Mouse (Mus musculus) right cerebral cortex, postnatal 10 days (tissue): Measurements from ENCODE around the gene Naf1.

ENCODE experiments used
- DNase-seq, 2 experiments: peaks; one replicate each; pipeline ENCODE4 v3.0.0; 2021; ENCODE audit warnings: low spot score in 2 of 2

Gene Naf1

DNA sequence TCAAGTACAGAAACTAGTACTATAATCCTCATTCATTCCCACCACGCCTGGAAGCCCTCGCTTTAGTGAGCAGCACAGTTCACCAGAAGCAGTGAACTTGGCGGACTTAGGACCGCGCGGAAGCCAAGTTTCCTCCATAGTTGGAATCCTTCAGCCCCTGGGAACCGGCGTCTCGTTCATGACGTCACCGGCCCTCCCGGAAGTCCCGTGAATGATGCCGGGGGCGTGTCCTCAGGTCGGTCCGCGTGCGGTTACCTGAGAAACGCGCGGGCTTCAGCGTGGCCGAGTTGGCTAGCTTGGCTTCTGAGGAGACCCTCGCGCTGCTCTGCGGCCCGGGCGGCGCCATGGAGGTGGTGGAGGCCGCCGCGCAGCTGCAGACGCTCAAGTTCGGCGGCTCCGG is at the start of gene Naf1:
TSS of gene Naf1 (plus strand) at position 195 of the 400 bp plus-strand sequence.
- peak; percentile 97 for DNase-seq

DNA sequence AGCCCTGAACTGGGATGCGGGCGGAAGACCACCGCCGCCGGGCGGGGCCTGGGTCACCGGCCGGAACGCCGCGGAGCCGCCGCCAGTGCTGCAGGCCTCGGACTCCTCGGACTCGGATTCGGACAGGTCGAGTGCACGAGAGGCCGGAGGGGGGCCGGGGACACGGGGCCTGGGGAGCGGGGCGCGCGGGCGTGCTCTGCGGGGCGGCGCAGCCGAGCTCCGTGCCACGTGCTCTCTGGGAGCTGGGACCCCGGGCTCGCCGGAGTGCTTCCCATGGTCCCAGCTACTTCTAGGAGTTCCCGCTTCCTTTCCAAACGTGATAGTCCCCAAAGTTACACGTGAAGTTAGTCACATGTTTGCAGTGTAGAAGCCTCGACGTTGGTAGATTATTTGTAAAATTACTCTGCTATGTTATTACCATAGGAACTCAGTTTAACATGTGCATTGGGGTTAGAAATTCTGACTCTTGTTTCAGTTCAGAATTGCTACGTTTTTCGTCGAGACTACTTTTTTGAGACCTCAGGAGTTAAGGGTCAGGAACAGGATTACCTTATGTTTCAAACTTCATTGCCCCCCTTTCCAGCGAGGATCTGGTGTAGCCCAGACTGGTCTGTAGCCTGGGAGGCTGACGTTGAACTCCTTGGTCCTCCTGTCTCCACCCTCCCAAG is 1.0 kb downstream of the Naf1 start:
- peak; percentile 36 to 46 for DNase-seq

- no peak for DNase-seq
Observed at GRCm38 (mm10) chr8:66861589-66862500, 1.8 kb downstream of the Naf1 start.

- DNase-seq, result no peak
Observed at GRCm38 (mm10) chr8:66863761-66864160, 3.7 kb downstream of the Naf1 start.

- DNase-seq, result no peak
Observed at GRCm38 (mm10) chr8:66865120-66865519, 5.1 kb downstream of the Naf1 start.

DNA sequence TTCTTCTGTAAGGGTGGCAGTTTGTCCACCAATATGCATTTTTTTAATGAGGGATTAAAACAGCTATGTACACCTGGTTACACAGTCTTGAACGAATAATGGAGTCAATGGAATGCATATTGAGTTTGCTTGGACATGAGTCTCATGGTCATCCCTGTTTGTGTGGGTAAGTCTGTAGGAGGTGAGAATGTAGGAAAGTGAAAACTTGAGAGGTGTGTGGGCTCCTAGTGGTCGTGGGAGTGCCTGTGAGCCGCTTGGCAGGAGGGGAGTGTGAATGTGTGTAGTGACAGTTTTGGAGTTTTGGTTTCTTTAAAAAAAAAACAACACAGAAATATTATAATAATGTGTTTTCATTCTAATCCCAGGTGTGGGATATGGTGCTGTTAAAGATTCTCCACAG is 7.7 kb downstream of the Naf1 start:
- no peak for DNase-seq

- no peak for DNase-seq
Observed at GRCm38 (mm10) chr8:66869211-66869932, 9.4 kb downstream of the Naf1 start.

- no peak for DNase-seq
Observed at GRCm38 (mm10) chr8:66883866-66884265, 23.8 kb downstream of the Naf1 start.

DNA sequence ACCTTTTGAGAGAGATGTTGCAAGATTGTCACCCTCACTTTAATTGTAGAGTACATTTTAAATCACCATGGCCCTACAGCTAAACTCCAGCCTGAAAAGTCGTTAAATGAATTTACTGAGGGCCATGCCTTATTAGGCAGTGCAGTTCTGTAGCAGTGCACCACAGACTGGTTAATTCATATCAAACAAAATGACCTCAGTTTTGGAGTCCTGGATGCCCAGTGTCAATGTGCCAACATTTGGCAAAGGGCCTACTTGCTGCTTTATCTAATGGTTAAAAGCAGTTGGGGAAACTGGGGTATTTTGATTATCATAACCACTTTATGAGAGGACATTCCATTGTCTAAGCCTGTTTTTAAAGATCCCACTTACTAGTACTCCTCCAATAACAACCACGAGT is 31.9 kb downstream of the Naf1 start:
- DNase-seq, result no peak

DNA sequence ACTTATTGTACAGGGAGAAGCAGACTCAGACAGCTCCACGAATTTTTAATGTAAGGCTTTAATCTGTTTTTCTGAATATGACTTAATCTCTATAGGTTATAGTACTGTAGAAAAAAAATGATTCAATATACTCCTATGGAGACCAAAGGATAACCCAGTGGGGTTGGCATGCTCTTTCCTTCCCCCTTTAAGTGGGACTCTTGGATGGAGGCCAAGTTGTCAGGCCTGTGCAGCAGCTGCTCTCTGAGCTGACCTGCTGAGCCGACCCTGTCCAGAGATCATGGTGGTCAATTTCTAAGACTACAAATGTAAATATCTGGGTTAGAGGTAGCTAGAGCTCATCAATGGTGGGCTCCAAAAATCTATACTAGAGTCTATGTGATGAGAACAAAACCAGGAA is 45.0 kb downstream of the Naf1 start:
- no peak for DNase-seq

DNA sequence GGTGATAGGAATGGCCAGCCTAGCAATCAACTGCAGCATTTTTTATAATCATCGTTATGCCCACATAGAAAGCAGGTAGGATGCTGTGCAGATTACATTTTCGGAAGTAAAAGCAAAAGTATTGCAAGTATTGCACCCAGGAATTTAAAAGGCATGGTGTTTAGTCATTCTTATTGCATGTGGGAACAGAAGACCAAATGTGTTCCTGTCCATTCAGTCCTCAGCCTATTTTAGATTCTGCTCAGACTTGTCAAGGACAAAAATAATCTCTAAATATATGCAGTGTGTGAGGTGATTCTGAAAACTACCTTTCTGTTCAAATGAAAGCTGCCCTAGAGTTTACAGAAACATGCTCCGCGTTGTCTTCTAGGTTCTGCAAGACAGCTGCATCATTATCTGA is 45.5 kb downstream of the Naf1 start:
- DNase-seq, result no peak

DNA sequence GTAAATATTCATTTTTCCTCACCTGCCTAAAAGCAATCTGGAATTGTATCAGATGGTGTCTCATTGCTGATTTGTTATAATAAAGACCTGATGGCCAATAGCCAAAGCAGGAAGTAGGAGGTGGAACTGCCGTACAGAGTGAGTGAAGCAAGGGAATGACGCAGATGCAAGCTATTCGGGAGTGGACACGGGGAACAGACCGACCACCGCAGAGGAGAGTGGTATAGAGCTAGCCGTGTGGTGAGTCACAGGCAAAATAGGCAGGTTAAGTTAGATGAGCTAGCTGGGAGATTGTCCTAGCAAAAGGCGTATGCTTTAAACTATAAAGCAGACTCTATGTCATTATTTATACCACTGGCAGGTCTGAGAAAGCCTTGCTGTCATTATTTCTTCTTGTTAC is 46.1 kb downstream of the Naf1 start:
- DNase-seq, result no peak

DNA sequence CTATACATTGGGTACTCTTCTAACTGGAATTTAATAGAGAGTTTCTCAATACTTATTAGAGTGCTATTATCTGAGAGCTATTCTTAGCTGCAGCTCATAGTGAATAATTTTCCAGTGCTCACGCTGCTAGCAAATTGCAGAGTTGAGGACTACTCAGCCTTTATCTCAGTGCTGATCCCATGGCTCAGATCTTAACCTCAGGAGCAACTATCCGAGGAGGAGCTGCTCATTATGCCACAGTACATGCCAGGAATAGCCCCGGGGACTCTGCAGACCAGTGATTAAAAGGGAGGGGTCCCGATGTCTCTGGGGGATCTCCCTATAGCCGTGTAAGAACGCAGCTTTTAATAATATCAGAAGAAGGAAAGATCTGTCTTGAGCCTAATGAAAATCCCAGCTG is 50.7 kb downstream of the Naf1 start:
- no peak for DNase-seq

- DNase-seq, result peak in 1 of 2 experiments; percentile 32
Observed at GRCm38 (mm10) chr8:66913616-66914536, 53.9 kb downstream of the Naf1 start.

DNA sequence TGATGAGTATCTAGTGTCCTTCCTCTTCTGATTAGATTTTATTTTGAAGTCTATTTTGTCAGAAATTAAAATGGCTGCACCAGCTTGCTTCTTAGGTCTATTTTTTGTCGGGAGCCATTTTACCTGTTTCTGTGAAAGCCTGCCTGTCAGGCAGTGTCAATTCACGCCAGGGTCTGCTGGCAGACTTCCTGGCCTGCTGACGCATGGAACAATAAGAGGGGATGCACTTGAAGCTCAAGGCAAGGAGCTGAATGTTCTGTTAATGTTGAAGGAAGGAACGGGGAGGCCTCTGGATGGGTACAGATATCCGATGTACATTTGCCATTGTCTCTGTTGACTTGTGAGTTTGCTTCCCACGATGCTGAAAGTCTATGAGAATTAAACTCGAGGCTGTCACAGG is 56.0 kb downstream of the Naf1 start:
- no peak for DNase-seq

DNA sequence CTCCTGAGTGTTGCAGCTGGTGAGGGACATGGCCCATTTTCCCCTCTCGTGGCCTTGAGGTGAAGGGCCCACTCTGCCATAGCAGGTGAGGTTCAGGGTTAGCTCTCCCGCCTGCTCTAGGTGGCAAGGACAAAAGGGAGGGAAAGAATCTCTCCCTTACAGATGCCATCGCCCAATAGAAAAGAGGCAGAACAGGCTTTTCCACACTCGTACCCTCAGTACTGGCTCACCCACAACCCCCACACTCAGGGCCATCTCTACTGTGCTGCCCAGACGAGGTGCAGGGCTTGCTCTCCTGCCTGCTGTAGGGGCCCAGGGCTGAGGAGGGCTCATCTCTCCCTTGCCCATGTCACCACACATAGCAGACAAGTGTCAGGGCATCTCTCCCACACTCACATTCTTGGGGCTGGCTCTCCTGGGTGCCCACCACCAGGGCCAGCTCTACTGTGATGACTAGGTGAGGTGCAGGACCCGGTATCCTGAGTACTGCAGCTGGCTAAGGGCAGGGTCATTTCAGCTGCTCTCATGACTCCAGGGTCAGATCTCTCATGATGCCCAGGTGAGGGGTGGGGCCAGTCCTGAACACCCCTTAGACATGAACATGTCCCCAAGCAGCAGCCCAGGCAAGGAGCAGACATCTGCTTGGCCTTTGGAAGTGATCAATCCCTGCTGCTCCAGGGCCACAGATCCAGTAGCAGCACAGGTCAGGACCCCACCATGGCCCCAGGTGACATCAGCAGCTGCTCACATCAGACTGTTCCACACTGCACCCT is 57.9 kb downstream of the Naf1 start:
- DNase-seq, result no peak

- no peak for DNase-seq
Observed at GRCm38 (mm10) chr8:66918471-66918870, 58.5 kb downstream of the Naf1 start.

GRCm38 (mm10) chr8:66933746-66934145 is 73.7 kb downstream of the Naf1 start:
- no peak for DNase-seq

DNA sequence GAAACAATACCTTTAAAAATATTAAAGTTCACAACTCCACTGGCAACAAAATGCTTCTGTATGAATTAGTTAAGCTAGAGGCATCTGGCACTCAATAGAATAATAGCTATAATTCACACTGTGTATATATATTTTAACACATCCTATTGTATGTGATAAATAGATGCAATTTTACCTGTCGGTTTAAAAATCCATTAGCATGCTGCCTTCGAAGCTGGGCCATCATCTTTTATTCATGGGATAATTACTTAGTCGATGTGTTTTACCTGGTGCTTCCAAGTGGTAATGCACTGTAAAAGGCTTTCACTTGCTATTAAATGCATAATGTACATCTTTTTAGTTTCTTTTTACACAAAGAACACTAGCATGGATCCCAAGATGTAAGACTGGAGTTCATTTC is 76.2 kb downstream of the Naf1 start:
- DNase-seq, result no peak
